Mouse (Mus musculus) midbrain, postnatal 0 days (tissue): ENCODE results near the gene Hist1h2ba. TPM values are rescaled to one million over a fixed set of nuclear protein-coding genes. Genes with fewer than 3 reads are reported as not detected.

Experiments
- ATAC-seq: fragments of 200-750 bp; cut with Nextera tagmentation; 2 replicates; pipeline ENCODE4 v1.8.0; 2017; ENCODE audit warnings: moderate number of reproducible peaks, mild to moderate bottlenecking, moderate TSS enrichment, moderate library complexity; ENCODE audit not compliant: low FRiP score
- DNase-seq: peaks from one replicate; pipeline ENCODE4 v3.0.0-alpha.2; 2015; ENCODE audit warnings: low spot score
- H3K27ac ChIP-seq: fragments of 300-500 bp; sonication (generic); 2 replicates; pipeline ENCODE4 v1.5.1; 2014; ENCODE audit warnings: low read depth, mild to moderate bottlenecking, low read length, mixed read lengths
- H3K27me3 ChIP-seq: fragments of 300-500 bp; sonication (generic); 2 replicates; pipeline ENCODE4 v1.6.1; 2014; ENCODE audit warnings: low read length, control low read depth, mixed read lengths; ENCODE audit not compliant: insufficient read depth
- H3K36me3 ChIP-seq: fragments of 300-500 bp; sonication (generic); 2 replicates; pipeline ENCODE4 v1.6.1; 2014; ENCODE audit warnings: low read length, control low read depth, mixed read lengths; ENCODE audit not compliant: insufficient read depth
- H3K4me1 ChIP-seq: fragments of 300-500 bp; sonication (generic); 2 replicates; pipeline ENCODE4 v1.6.1; 2014; ENCODE audit warnings: mild to moderate bottlenecking, control low read depth, antibody characterized with exemption, low read length, mixed read lengths; ENCODE audit not compliant: insufficient read depth
- H3K4me2 ChIP-seq: fragments of 300-500 bp; sonication (generic); 2 replicates; pipeline ENCODE4 v1.6.1; 2014; ENCODE audit warnings: low read depth, mild to moderate bottlenecking, low read length, mixed read lengths; ENCODE audit not compliant: poor library complexity, severe bottlenecking
- H3K4me3 ChIP-seq: fragments of 300-500 bp; sonication (generic); 2 replicates; pipeline ENCODE4 v1.5.1; 2014; ENCODE audit warnings: low read depth, mild to moderate bottlenecking, low read length, moderate library complexity
- H3K9ac ChIP-seq: fragments of 300-500 bp; sonication (generic); replicated peaks from 2 replicates; pipeline ENCODE4 v1.6.1; 2014; ENCODE audit warnings: mild to moderate bottlenecking, low read length, moderate library complexity, mixed read lengths; ENCODE audit not compliant: poor library complexity, severe bottlenecking
- H3K9me3 ChIP-seq: fragments of 300-500 bp; sonication (generic); 2 replicates; pipeline ENCODE4 v1.6.1; 2016; ENCODE audit warnings: low read length, control low read depth
- CTCF ChIP-seq: IDR thresholded peaks from 2 replicates; pipeline ENCODE4 v1.5.1; 2016; ENCODE audit warnings: antibody characterized with exemption, mild to moderate bottlenecking
- WGBS: fragments of 180-500 bp; shearing (Covaris S2); extraction: QIAGEN DNeasy Blood & Tissue Kit; methylation state at CpG from one replicate; pipeline ENCODE4 v1.1.7; 2014; 5-methylcytosine and 5-hydroxymethylcytosine counted together
- polyA plus RNA-seq: library from polyadenylated mRNA; unstranded; fragments of >200 nt; fragmentation: Nextera tagmentation; extraction: Ambion mirVana; gene quantifications from 2 replicates; pipeline ENCODE4 v1.2.1, GENCODE M21; 2015
- total RNA-seq: library from RNA; depleted of rRNA; stranded (reverse); fragments of >200 nt; gene quantifications from 2 replicates; pipeline ENCODE4 v1.2.3, GENCODE M21; 2014; rRNA removed

Hist1h2ba gene
- total RNA-seq (not detected in 2 replicates), polyA plus RNA-seq (not detected in 2 replicates)

- H3K9ac ChIP-seq: no peak within 1 kb of the TSS
- no peak for DNase-seq
- no peak within 1 kb of the TSS for H3K27ac ChIP-seq
- H3K9me3 ChIP-seq: no peaks in the 10 kb centered on the region
- no peaks in the 10 kb centered on the region for H3K27me3 ChIP-seq
- no peaks in the 10 kb centered on the region for H3K36me3 ChIP-seq
- WGBS: 95% methylated on average over 36 of the region's 39 CpGs
- H3K4me1 ChIP-seq: no peaks in the 10 kb centered on the region
- H3K4me2 ChIP-seq: no peak within 1 kb of the TSS
- no peak within 1 kb of the TSS for H3K4me3 ChIP-seq
- TF ChIP-seq CTCF: no peak
- ATAC-seq: no peak
Measured at GRCm38 (mm10) chr13:23933421-23934210, at the start of gene Hist1h2ba. Gene Hist1h2ba, minus strand, starts transcription at chr13:23934156.

- Histone ChIP-seq H3K9me3 (no peaks in the 10 kb centered on the region), H3K4me3 (no peak overlapping the region), H3K4me1 (no peaks in the 10 kb centered on the region), H3K4me2 (no peak overlapping the region), H3K9ac (no peak overlapping the region), H3K27ac (no peak overlapping the region), H3K27me3 (no peaks in the 10 kb centered on the region), H3K36me3 (no peaks in the 10 kb centered on the region)
- no peak for DNase-seq
- 57% methylated on average over 5 of the region's 5 CpGs for WGBS
- no peak for TF ChIP-seq CTCF
- ATAC-seq: no peak
Measured at GRCm38 (mm10) chr13:23972271-23972670, 38.3 kb upstream of the Hist1h2ba start.

- 30% methylated on average over 2 of the region's 2 CpGs for WGBS
- H3K9me3 ChIP-seq: no peaks in the 10 kb centered on the region
- ATAC-seq: no peak
- no peak overlapping the region for H3K9ac ChIP-seq
- no peak overlapping the region for H3K4me3 ChIP-seq
- TF ChIP-seq CTCF: no peak
- H3K4me2 ChIP-seq: no peak overlapping the region
- no peak for DNase-seq
- no peaks in the 10 kb centered on the region for H3K4me1 ChIP-seq
- H3K27me3 ChIP-seq: no peaks in the 10 kb centered on the region
- no peak overlapping the region for H3K27ac ChIP-seq
- no peaks in the 10 kb centered on the region for H3K36me3 ChIP-seq
Measured at GRCm38 (mm10) chr13:23971870-23972269, 37.9 kb upstream of the Hist1h2ba start.

GRCm38 (mm10) chr13:23964909-23965308 lies 31.0 kb upstream of the Hist1h2ba start:
- TF ChIP-seq CTCF: no peak
- Histone ChIP-seq H3K36me3 (no peaks in the 10 kb centered on the region), H3K9ac (no peak overlapping the region), H3K4me3 (no peak overlapping the region), H3K4me1 (no peaks in the 10 kb centered on the region), H3K27ac (no peak overlapping the region), H3K4me2 (no peak overlapping the region), H3K9me3 (no peaks in the 10 kb centered on the region), H3K27me3 (no peaks in the 10 kb centered on the region)
- DNase-seq: no peak
- 86% methylated on average over 2 of the region's 2 CpGs for WGBS
- no peak for ATAC-seq

GRCm38 (mm10) chr13:23959776-23960175 lies 25.8 kb upstream of the Hist1h2ba start:
- ATAC-seq: no peak
- Histone ChIP-seq H3K4me1 (no peaks in the 10 kb centered on the region), H3K9ac (no peak overlapping the region), H3K4me2 (no peak overlapping the region), H3K4me3 (no peak overlapping the region), H3K36me3 (no peaks in the 10 kb centered on the region), H3K9me3 (no peaks in the 10 kb centered on the region), H3K27ac (no peak overlapping the region), H3K27me3 (no peaks in the 10 kb centered on the region)
- DNase-seq: no peak
- WGBS: 19% methylated on average over 2 of the region's 2 CpGs
- no peak for TF ChIP-seq CTCF

GRCm38 (mm10) chr13:23950928-23951327 lies 17.0 kb upstream of the Hist1h2ba start:
- H3K27me3 ChIP-seq: no peaks in the 10 kb centered on the region
- DNase-seq (no peak), ATAC-seq (no peak)
- peak; percentile 34; the same call in 1 of the 2 replicates for TF ChIP-seq CTCF
- H3K9me3 ChIP-seq: no peaks in the 10 kb centered on the region
- no peak overlapping the region for H3K4me3 ChIP-seq
- 79% methylated on average over 3 of the region's 3 CpGs for WGBS
- no peak overlapping the region for H3K9ac ChIP-seq
- H3K4me2 ChIP-seq: no peak overlapping the region
- no peaks in the 10 kb centered on the region for H3K36me3 ChIP-seq
- no peak overlapping the region for H3K27ac ChIP-seq
- H3K4me1 ChIP-seq: no peaks in the 10 kb centered on the region
